Mouse (Mus musculus) cerebellum, postnatal 14 days (tissue): Measurements from ENCODE around the gene Pla2g6.

Experiments used
- DNase-seq, 2 experiments: peaks; one replicate each; pipeline ENCODE4 v3.0.0; 2021; ENCODE audit warnings: mixed read lengths in 2 of 2

Pla2g6 gene

GRCm38 (mm10) chr15:79322281-79322990 is 5.8 kb downstream of the Pla2g6 start:
- no peak for DNase-seq

GRCm38 (mm10) chr15:79321733-79322190 is 6.4 kb downstream of the Pla2g6 start:
- DNase-seq, result no peak

GRCm38 (mm10) chr15:79313848-79314369 is 14.3 kb downstream of the Pla2g6 start:
- no peak for DNase-seq

- peak in 1 of 2 experiments; percentile 38 for DNase-seq
These were observed 20.3 kb downstream of the Pla2g6 start for GRCm38 (mm10) chr15:79307861-79308260.

GRCm38 (mm10) chr15:79306043-79306637 is 22.1 kb downstream of the Pla2g6 start:
- no peak for DNase-seq

GRCm38 (mm10) chr15:79304832-79305231 is 23.4 kb downstream of the Pla2g6 start:
- no peak for DNase-seq

- DNase-seq, result peak; percentile 45 to 66
These were observed 24.5 kb downstream of the Pla2g6 start for GRCm38 (mm10) chr15:79303725-79304124.

- no peak for DNase-seq
These were observed 28.5 kb downstream of the Pla2g6 start for GRCm38 (mm10) chr15:79299563-79300155.

GRCm38 (mm10) chr15:79298553-79298952 is 29.6 kb downstream of the Pla2g6 start:
- no peak for DNase-seq

- no peak for DNase-seq
These were observed 35.4 kb downstream of the Pla2g6 start for GRCm38 (mm10) chr15:79292779-79293178.

GRCm38 (mm10) chr15:79290340-79290739 is 37.9 kb downstream of the Pla2g6 start:
- no peak for DNase-seq

- no peak for DNase-seq
These were observed 38.7 kb downstream of the Pla2g6 start for GRCm38 (mm10) chr15:79289441-79289840.

GRCm38 (mm10) chr15:79288387-79288786 is 39.8 kb downstream of the Pla2g6 start:
- no peak for DNase-seq

- no peak for DNase-seq
These were observed 41.1 kb downstream of the Pla2g6 start for GRCm38 (mm10) chr15:79287091-79287490.

- no peak for DNase-seq
These were observed 42.0 kb downstream of the Pla2g6 start for GRCm38 (mm10) chr15:79286141-79286540.

- no peak for DNase-seq
These were observed 42.8 kb downstream of the Pla2g6 start, which contains the start of gene Baiap2l2 for GRCm38 (mm10) chr15:79285399-79285798. Gene Baiap2l2 (minus strand): TSS chr15:79285537.

GRCm38 (mm10) chr15:79283371-79283770 is 44.8 kb downstream of the Pla2g6 start:
- DNase-seq, result no peak

GRCm38 (mm10) chr15:79282434-79282833 is 45.8 kb downstream of the Pla2g6 start:
- no peak for DNase-seq

GRCm38 (mm10) chr15:79281389-79281788 is 46.8 kb downstream of the Pla2g6 start:
- no peak for DNase-seq

GRCm38 (mm10) chr15:79280850-79281249 is 47.3 kb downstream of the Pla2g6 start:
- peak in 1 of 2 experiments; percentile 19 for DNase-seq

- peak in 1 of 2 experiments; percentile 61 for DNase-seq
These were observed 48.0 kb downstream of the Pla2g6 start for GRCm38 (mm10) chr15:79280209-79280608.

GRCm38 (mm10) chr15:79277728-79278127 is 50.5 kb downstream of the Pla2g6 start:
- DNase-seq, result no peak

GRCm38 (mm10) chr15:79273020-79273419 is 55.2 kb downstream of the Pla2g6 start:
- no peak for DNase-seq
